Comparison of ENCODE assay signal across 16 mouse cellular contexts in genomic region chr7:49058304-49059012, GRCm38 (mm10).
DNase-seq lines count a peak whose midpoint lies in the region; ATAC-seq and TF ChIP-seq lines count a peak whose summit lies in the region.
"Had no signal": no experiment of that assay in that cellular context is flagged by ENCODE, and none has a peak within 500 bp of the region (broad histone marks: within the 10 kb centered on the region; RNA-seq: fewer than 3 reads in every experiment).

No protein-coding gene starts in this region.

- no peak overlapping the region for H3K4me2 ChIP-seq in hindbrain, embryonic 12.5 days (replicated peaks)
- H3K4me2 ChIP-seq in lung, embryonic 16.5 days (ENCODE audit: low read depth, low read length), result no peak overlapping the region
- H3K4me2 ChIP-seq: heart, embryonic 13.5 days had no signal

- WGBS in hindbrain, embryonic 10.5 days, result 80% methylated on average over 8 of the region's 8 CpGs
- 79% methylated on average over 8 of the region's 8 CpGs for WGBS in hindbrain, embryonic 12.5 days
- 57% methylated on average over 8 of the region's 8 CpGs for WGBS in lung, embryonic 16.5 days
- 35% methylated on average over 8 of the region's 8 CpGs for WGBS in olfactory bulb, adult 2 months

- no peaks in the 10 kb centered on the region for H3K36me3 ChIP-seq in hindbrain, embryonic 10.5 days
- no peaks in the 10 kb centered on the region for H3K36me3 ChIP-seq in hindbrain, embryonic 12.5 days
- H3K36me3 ChIP-seq in lung, embryonic 16.5 days (ENCODE audit: control insufficient read depth, insufficient read depth, low read length), result no peaks in the 10 kb centered on the region
- H3K36me3 ChIP-seq: embryonic facial prominence, embryonic 10.5 days; heart, embryonic 13.5 days had no signal

- TF ChIP-seq CTCF in olfactory bulb, adult 2 months (IDR thresholded peaks at IDR 0.05; ENCODE audit: insufficient read depth, low read depth, low read length), result no peak

- 0 out of 2 replicates have a peak overlapping the region, but pooled peaks have one; percentile 40 for H3K27ac ChIP-seq in hindbrain, embryonic 10.5 days
- H3K27ac ChIP-seq in hindbrain, embryonic 12.5 days, result no peak overlapping the region
- no peak overlapping the region for H3K27ac ChIP-seq in lung, embryonic 16.5 days (ENCODE audit: low read length)
- peak overlapping the region; percentile 74 for H3K27ac ChIP-seq in olfactory bulb, adult 2 months (ENCODE audit: insufficient read depth, low read depth, low read length)
- H3K27ac ChIP-seq: embryonic facial prominence, embryonic 10.5 days; heart, embryonic 13.5 days had no signal

- peaks cover 62% of the 10 kb centered on the region for H3K4me1 ChIP-seq in hindbrain, embryonic 10.5 days (replicated peaks)
- peaks cover 29% of the 10 kb centered on the region for H3K4me1 ChIP-seq in hindbrain, embryonic 12.5 days
- no peaks in the 10 kb centered on the region for H3K4me1 ChIP-seq in lung, embryonic 16.5 days (replicated peaks; ENCODE audit: control insufficient read depth, insufficient read depth, low read length)
- H3K4me1 ChIP-seq in olfactory bulb, adult 2 months (ENCODE audit: control insufficient read depth, insufficient read depth, low read length), result peaks cover 42% of the 10 kb centered on the region

- peaks cover 29% of the 10 kb centered on the region; the same call in 1 of the 2 replicates for H3K27me3 ChIP-seq in hindbrain, embryonic 10.5 days (ENCODE audit: insufficient read depth, poor library complexity, severe bottlenecking)
- no peaks in the 10 kb centered on the region for H3K27me3 ChIP-seq in hindbrain, embryonic 12.5 days
- H3K27me3 ChIP-seq in lung, embryonic 16.5 days (ENCODE audit: control insufficient read depth, insufficient read depth, low read depth, low read length), result no peaks in the 10 kb centered on the region
- H3K27me3 ChIP-seq: heart, embryonic 13.5 days had no signal

- no peak for DNase-seq in hindbrain, embryonic 10.5 days (ENCODE audit: low spot score)
- no peak for DNase-seq in lung, postnatal 36 days
- DNase-seq in brain, adult 2 months (ENCODE audit: low read depth, low spot score), result peak; percentile 59
- DNase-seq: adrenal gland, adult 2 months; adrenal gland, postnatal 25 days; cerebellum, adult 2 months; gastrocnemius, postnatal 36 days; heart, adult 11 months; heart, postnatal 4 days had no signal

- H3K9me3 ChIP-seq in hindbrain, embryonic 10.5 days, result no peaks in the 10 kb centered on the region
- no peaks in the 10 kb centered on the region for H3K9me3 ChIP-seq in hindbrain, embryonic 12.5 days (replicated peaks)
- H3K9me3 ChIP-seq in lung, embryonic 16.5 days (ENCODE audit: control insufficient read depth, low read length), result no peaks in the 10 kb centered on the region
- H3K9me3 ChIP-seq: embryonic facial prominence, embryonic 10.5 days; heart, embryonic 13.5 days had no signal

- ATAC-seq in hindbrain, embryonic 12.5 days (ENCODE audit: low FRiP score), result no peak
- peak; percentile 51; the same call in 1 of the 2 replicates for ATAC-seq in lung, embryonic 16.5 days (ENCODE audit: low read depth)
- ATAC-seq: hindbrain, embryonic 16.5 days; inflammation-experienced regulatory T-cells, adult 6 months had no signal

- no peak overlapping the region for H3K9ac ChIP-seq in hindbrain, embryonic 12.5 days
- no peak overlapping the region for H3K9ac ChIP-seq in lung, embryonic 16.5 days (ENCODE audit: low read length)
- H3K9ac ChIP-seq: heart, embryonic 13.5 days had no signal

- no peak for TF ChIP-seq POLR2A in olfactory bulb, adult 2 months (IDR thresholded peaks at IDR 0.05; ENCODE audit: insufficient read depth, low read depth, low read length)

- H3K4me3 ChIP-seq in hindbrain, embryonic 10.5 days, result no peak overlapping the region
- H3K4me3 ChIP-seq in hindbrain, embryonic 12.5 days, result no peak overlapping the region
- H3K4me3 ChIP-seq in lung, embryonic 16.5 days (ENCODE audit: low read length), result no peak overlapping the region
- H3K4me3 ChIP-seq in olfactory bulb, adult 2 months (ENCODE audit: insufficient read depth, low read depth, low read length), result no peak overlapping the region
- H3K4me3 ChIP-seq: embryonic facial prominence, embryonic 10.5 days; heart, embryonic 13.5 days had no signal

Comparison
In these comparisons a context has a peak if more than half of its experiments do, and no peak if none do; other contexts are left out.
1. H3K27ac ChIP-seq: peak in hindbrain, embryonic 10.5 days (single experiment) and olfactory bulb, adult 2 months (single experiment); none in hindbrain, embryonic 12.5 days (single experiment) and lung, embryonic 16.5 days (single experiment).